Comparison of ENCODE assay signal across 8 mouse cellular contexts in the genomic region with DNA sequence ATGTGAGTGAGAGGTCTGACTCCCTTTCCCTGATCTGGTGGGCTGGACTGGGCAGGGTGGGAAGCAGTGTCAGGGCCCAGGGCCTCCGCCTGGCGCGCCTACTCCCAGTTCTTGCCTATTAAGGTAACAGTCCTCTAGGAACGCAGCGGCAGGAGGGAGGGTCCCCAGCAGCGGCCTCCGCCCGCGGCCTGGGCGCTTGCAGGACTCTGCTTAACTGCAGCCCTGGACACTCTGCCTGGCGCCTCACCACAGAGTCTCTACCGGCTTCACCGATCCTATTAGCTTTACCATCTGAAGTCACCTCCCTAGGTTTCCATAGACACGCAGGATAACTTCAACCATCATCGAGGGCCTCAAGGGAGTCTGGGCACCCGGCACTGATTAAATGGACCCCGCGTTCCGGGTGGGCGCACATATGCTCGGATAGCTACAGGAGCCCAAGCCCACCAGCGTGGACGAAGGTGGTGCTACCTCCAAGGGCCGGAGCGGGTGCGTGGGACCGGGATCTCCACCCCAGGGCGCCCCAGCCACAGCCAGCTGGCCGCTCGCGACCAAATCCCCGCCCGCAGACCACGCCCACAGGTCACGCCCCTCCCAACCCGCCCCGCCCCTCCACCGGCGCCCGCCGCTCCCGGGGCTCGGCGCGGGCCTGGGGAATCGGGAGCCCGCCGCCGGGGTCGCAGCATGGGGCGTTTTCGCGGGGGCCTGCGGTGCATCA. TPM values are rescaled to one million over a fixed set of nuclear protein-coding genes. Genes with fewer than 3 reads are reported as not detected.
DNase-seq lines count a peak whose midpoint lies in the region; ATAC-seq and TF ChIP-seq lines count a peak whose summit lies in the region.

A gene (plus strand): TSS at position 217 of the 718 bp plus-strand sequence.

- peak; percentile 25 to 38 for DNase-seq in adrenal gland, postnatal 4 days (ENCODE audit: low spot score in 2 of 2)
- DNase-seq in kidney, postnatal 0 days (ENCODE audit: low spot score) = peak; percentile 54
- DNase-seq in neural tube, embryonic 10.5 days (ENCODE audit: extremely low spot score, low spot score) = peak; percentile 83

- peak within 1 kb of the TSS; percentile 34 for H3K4me3 ChIP-seq in C2C12 (ENCODE audit: insufficient read depth, poor library complexity, severe bottlenecking)
- H3K4me3 ChIP-seq in embryonic fibroblast, embryonic 13.5 days (ENCODE audit: insufficient read depth, low read length) = peak within 1 kb of the TSS; percentile 64
- peak within 1 kb of the TSS; percentile 90 for H3K4me3 ChIP-seq in heart, embryonic 14.5 days (ENCODE audit: control insufficient read depth in 1 of 2, insufficient read depth in 1 of 2, low read depth in 1 of 2, low read length in 2 of 2)
- peak within 1 kb of the TSS; percentile 69 for H3K4me3 ChIP-seq in kidney, postnatal 0 days (replicated peaks; ENCODE audit: low read depth, low read length)
- peak within 1 kb of the TSS; percentile 58 for H3K4me3 ChIP-seq in liver, embryonic 15.5 days (replicated peaks)
- H3K4me3 ChIP-seq in testis, adult 2 months (ENCODE audit: control insufficient read depth, low read depth, low read length) = peak within 1 kb of the TSS; percentile 78

- peak; percentile 86 for ATAC-seq in heart, embryonic 14.5 days (ENCODE audit: insufficient number of reproducible peaks, insufficient read depth, low FRiP score, low read depth)
- ATAC-seq in kidney, postnatal 0 days (replicated peaks; ENCODE audit: low FRiP score, low read depth) = peak; percentile 63
- peak; percentile 65 for ATAC-seq in liver, embryonic 15.5 days (ENCODE audit: insufficient read depth)

- H3K36me3 ChIP-seq in C2C12 (ENCODE audit: control insufficient read depth, insufficient read depth) = no peaks in the 10 kb centered on the region
- no peaks in the 10 kb centered on the region for H3K36me3 ChIP-seq in heart, embryonic 14.5 days (ENCODE audit: control insufficient read depth, insufficient read depth, low read length)
- no peaks in the 10 kb centered on the region for H3K36me3 ChIP-seq in kidney, postnatal 0 days (ENCODE audit: insufficient read depth, low read length)
- H3K36me3 ChIP-seq in liver, embryonic 15.5 days (replicated peaks) = no peaks in the 10 kb centered on the region
- no peaks in the 10 kb centered on the region for H3K36me3 ChIP-seq in testis, adult 2 months (ENCODE audit: control insufficient read depth, insufficient read depth, low read length)

- peak within 1 kb of the TSS; percentile 91 for H3K4me2 ChIP-seq in heart, embryonic 14.5 days (ENCODE audit: low read length)
- H3K4me2 ChIP-seq in kidney, postnatal 0 days (ENCODE audit: low read length) = peak within 1 kb of the TSS; percentile 96
- H3K4me2 ChIP-seq in liver, embryonic 15.5 days = peak within 1 kb of the TSS; percentile 75

- TF ChIP-seq POLR2A in embryonic fibroblast, embryonic 13.5 days (IDR thresholded peaks at IDR 0.05; ENCODE audit: low read depth, low read length) = peak; percentile 72
- TF ChIP-seq POLR2A in testis, adult 2 months (IDR thresholded peaks at IDR 0.05; ENCODE audit: control insufficient read depth, low read depth, low read length) = no peak

- no peak for TF ChIP-seq CTCF in C2C12 (IDR thresholded peaks at IDR 0.05; ENCODE audit: control insufficient read depth, insufficient read depth, insufficient read length)
- TF ChIP-seq CTCF in embryonic fibroblast, embryonic 13.5 days (IDR thresholded peaks at IDR 0.05; ENCODE audit: borderline replicate concordance, insufficient read depth, low read length) = no peak
- TF ChIP-seq CTCF in kidney, postnatal 0 days (IDR thresholded peaks at IDR 0.05; ENCODE audit: low read depth) = no peak
- TF ChIP-seq CTCF in testis, adult 2 months (IDR thresholded peaks at IDR 0.05; ENCODE audit: control insufficient read depth, insufficient read depth, insufficient replicate concordance, low read depth, low read length) = no peak

- WGBS in heart, embryonic 14.5 days = under 1% methylated on average over 53 of the region's 54 CpGs
- WGBS in kidney, postnatal 0 days = under 1% methylated on average over 43 of the region's 54 CpGs
- 4% methylated on average over 54 of the region's 54 CpGs for WGBS in liver, embryonic 15.5 days (ENCODE audit: insufficient replicate concordance)

- H3K4me1 ChIP-seq in embryonic fibroblast, embryonic 13.5 days (ENCODE audit: control insufficient read depth, insufficient read depth, low read length) = peaks cover 5% of the 10 kb centered on the region; the same call in 1 of the 2 replicates
- peaks cover 13 to 41% of the 10 kb centered on the region in 2 experiments for H3K4me1 ChIP-seq in heart, embryonic 14.5 days (ENCODE audit: control insufficient read depth in 2 of 2, insufficient read depth in 2 of 2, low read length in 2 of 2)
- 0 out of 2 replicates have a peak, but pooled peaks cover 3% of the 10 kb centered on the region for H3K4me1 ChIP-seq in kidney, postnatal 0 days (replicated peaks; ENCODE audit: insufficient read depth, low read length)
- H3K4me1 ChIP-seq in liver, embryonic 15.5 days (replicated peaks) = peaks cover 21% of the 10 kb centered on the region
- H3K4me1 ChIP-seq in testis, adult 2 months (ENCODE audit: control insufficient read depth, insufficient read depth, low read length) = peaks cover 14% of the 10 kb centered on the region

- no peaks in the 10 kb centered on the region for H3K79me2 ChIP-seq in C2C12 (ENCODE audit: control insufficient read depth, insufficient read depth)

- no peaks in the 10 kb centered on the region for H3K27me3 ChIP-seq in C2C12 (ENCODE audit: control insufficient read depth, insufficient read depth, insufficient read length)
- no peaks in the 10 kb centered on the region for H3K27me3 ChIP-seq in heart, embryonic 14.5 days (ENCODE audit: control insufficient read depth, insufficient read depth, low read length)
- no peaks in the 10 kb centered on the region for H3K27me3 ChIP-seq in kidney, postnatal 0 days (ENCODE audit: insufficient read depth, low read length)
- H3K27me3 ChIP-seq in liver, embryonic 15.5 days = peaks cover 41% of the 10 kb centered on the region
- no peaks in the 10 kb centered on the region for H3K27me3 ChIP-seq in testis, adult 2 months (ENCODE audit: control insufficient read depth, insufficient read depth, low read length)

- H3K9me3 ChIP-seq in heart, embryonic 14.5 days (ENCODE audit: control insufficient read depth, low read length) = no peaks in the 10 kb centered on the region
- H3K9me3 ChIP-seq in kidney, postnatal 0 days (replicated peaks; ENCODE audit: low read length) = no peaks in the 10 kb centered on the region
- no peaks in the 10 kb centered on the region for H3K9me3 ChIP-seq in liver, embryonic 15.5 days (replicated peaks)

- H3K27ac ChIP-seq in embryonic fibroblast, embryonic 13.5 days (ENCODE audit: insufficient read depth, low read length) = peak within 1 kb of the TSS; percentile 68
- peak within 1 kb of the TSS; percentile 96 to 97 for H3K27ac ChIP-seq in heart, embryonic 14.5 days (replicated peaks in 1 of 2; ENCODE audit: control insufficient read depth in 1 of 2, insufficient read depth in 1 of 2, low read depth in 2 of 2, low read length in 2 of 2)
- H3K27ac ChIP-seq in kidney, postnatal 0 days = peak within 1 kb of the TSS; percentile 60
- no peak within 1 kb of the TSS for H3K27ac ChIP-seq in liver, embryonic 15.5 days (replicated peaks)
- no peak within 1 kb of the TSS for H3K27ac ChIP-seq in testis, adult 2 months (ENCODE audit: control insufficient read depth, insufficient read depth, low read depth, low read length)

- H3ac ChIP-seq in C2C12 (ENCODE audit: control insufficient read depth, insufficient read length, low read depth) = peak within 1 kb of the TSS; percentile 73

- H3K79me3 ChIP-seq in C2C12 (ENCODE audit: low read depth) = no peaks in the 10 kb centered on the region

- H3K9ac ChIP-seq in heart, embryonic 14.5 days (ENCODE audit: low read length) = peak within 1 kb of the TSS; percentile 89
- peak within 1 kb of the TSS; percentile 59 for H3K9ac ChIP-seq in kidney, postnatal 0 days (ENCODE audit: low read depth, low read length)
- H3K9ac ChIP-seq in liver, embryonic 15.5 days = peak within 1 kb of the TSS; percentile 30; the same call in 1 of the 2 replicates

TF ChIP-seq in C2C12, 6 proteins besides CTCF, POLR2A, EP300 and RAD21:
- TF ChIP-seq USF1 (IDR thresholded peaks at IDR 0.05; ENCODE audit: low read depth) (no peak), CEBPB (IDR thresholded peaks at IDR 0.05; ENCODE audit: low read depth) (no peak), FOSL1 (IDR thresholded peaks at IDR 0.05; ENCODE audit: insufficient read depth, low read length, poor library complexity, severe bottlenecking) (no peak), MAX (IDR thresholded peaks at IDR 0.05) (no peak), MYOG (IDR thresholded peaks at IDR 0.05; ENCODE audit: control insufficient read depth, extremely low read depth, insufficient read length) (no peak)

RNA-seq across cellular contexts. Expression of the gene that starts here (rescaled TPM):
- polyA plus RNA-seq in C2C12 (2012; fragmentation: generic; extraction: Trizol) = 5.5 TPM
- 10 to 100 TPM; 15.3 to 19.9 TPM for total RNA-seq in adrenal gland, postnatal 4 days (2021)
- polyA plus RNA-seq in embryonic fibroblast, embryonic 13.5 days (2011; ENCODE audit: insufficient read length, low read depth, missing spikeins) = 17.3 and 25.0 TPM in 2 replicates
- polyA plus RNA-seq in heart, embryonic 14.5 days (2014; fragmentation: Nextera tagmentation; extraction: Ambion mirVana) = 31.3 and 34.8 TPM in 2 replicates
- 8.9 and 9.5 TPM in 2 replicates for polyA plus RNA-seq in kidney, postnatal 0 days (2015; fragmentation: Nextera tagmentation; extraction: Ambion mirVana)
- 1.9 TPM in 2 replicates for polyA plus RNA-seq in liver, embryonic 15.5 days (2015; fragmentation: Nextera tagmentation; extraction: Ambion mirVana)
- polyA plus RNA-seq in testis, adult 2 months (2012; rRNA removed) = 0.96 and 0.98 TPM in 2 replicates

Comparison
In these comparisons a context has a peak if more than half of its experiments do, and no peak if none do; other contexts are left out.
1. H3K4me3 ChIP-seq: peak in every context shown above with its lines; median percentile 90 in heart, embryonic 14.5 days; 78 in testis, adult 2 months; 69 in kidney, postnatal 0 days; 64 in embryonic fibroblast, embryonic 13.5 days; 58 in liver, embryonic 15.5 days; 34 in C2C12.
2. DNase-seq: peak in every context shown above with its lines; median percentile 83 in neural tube, embryonic 10.5 days; 54 in kidney, postnatal 0 days; 32 in adrenal gland, postnatal 4 days.
3. H3K27ac ChIP-seq: peak in embryonic fibroblast, embryonic 13.5 days (single experiment), heart, embryonic 14.5 days (2 of 2) and kidney, postnatal 0 days (single experiment); none in liver, embryonic 15.5 days (single experiment) and testis, adult 2 months (single experiment).
4. H3K9ac ChIP-seq: peak in every context shown above with its lines; median percentile 89 in heart, embryonic 14.5 days; 59 in kidney, postnatal 0 days; 30 in liver, embryonic 15.5 days.
5. Peak in every context shown above with its lines, with median percentiles within 50 percentile points of each other: ATAC-seq and H3K4me2 ChIP-seq.